Mouse (Mus musculus): Measurements from ENCODE around the gene Nxph4.

- TF ChIP-seq POLR2A (IDR thresholded peaks at IDR 0.05; ENCODE audit: low read depth, low read length) (no peak), CTCF (IDR thresholded peaks at IDR 0.05; ENCODE audit: borderline replicate concordance, insufficient read depth, low read length) (no peak)
Observed at GRCm38 (mm10) chr10:127577982-127578381, 43.6 kb upstream of the Nxph4 start.
